Mouse (Mus musculus): Measurements from ENCODE around the gene Auh. TPM values are rescaled to one million over a fixed set of nuclear protein-coding genes. Genes with fewer than 3 reads are reported as not detected.

Auh gene
- total and polyA plus RNA-seq, 3 experiments = 14.7 to 19.5 TPM; not detected in 1

DNA sequence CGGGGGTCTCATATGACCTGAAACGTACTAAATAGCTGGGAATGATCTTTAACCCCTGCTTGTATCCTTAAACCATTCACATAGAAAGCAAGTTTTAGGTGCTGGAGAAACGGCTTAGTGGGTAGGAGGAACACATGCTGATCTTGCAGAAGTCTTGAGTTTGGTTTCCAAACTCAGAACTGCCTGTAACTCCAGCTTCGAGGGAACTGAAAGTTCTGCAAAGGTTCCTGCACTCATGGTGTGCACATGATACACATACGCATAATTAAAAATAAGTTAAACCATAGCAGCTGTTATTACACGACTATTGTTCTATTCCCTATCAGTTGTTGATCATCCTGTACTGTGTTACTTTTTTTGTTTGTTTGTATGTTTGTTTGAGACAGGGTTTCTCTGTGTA is 32.9 kb upstream of the Auh start:
- TF ChIP-seq ZNF384 (IDR thresholded peaks at IDR 0.05; ENCODE audit: low read depth, low read length) = no peak
- no peak for TF ChIP-seq JUND (IDR thresholded peaks at IDR 0.05; ENCODE audit: low read depth, low read length)
- TF ChIP-seq MAX (IDR thresholded peaks at IDR 0.05; ENCODE audit: low read length) = no peak
- TF ChIP-seq MAFK (IDR thresholded peaks at IDR 0.05; ENCODE audit: borderline replicate concordance, low read depth, low read length) = no peak
- TF ChIP-seq MXI1 (IDR thresholded peaks at IDR 0.05; ENCODE audit: low read depth, low read length) = no peak
- no peak for TF ChIP-seq CTCF (IDR thresholded peaks at IDR 0.05 in 2 of 3, conservative IDR thresholded peaks at IDR 0.05 in 1 of 3; ENCODE audit: control insufficient read depth in 1 of 3, insufficient read depth in 1 of 3, low read depth in 2 of 3, low read length in 3 of 3, poor library complexity in 1 of 3, severe bottlenecking in 1 of 3)
- TF ChIP-seq ZC3H11A (IDR thresholded peaks at IDR 0.05; ENCODE audit: low read depth, low read length) = no peak
- no peak for TF ChIP-seq TBP (IDR thresholded peaks at IDR 0.05; ENCODE audit: low read depth, low read length)
- no peak for TF ChIP-seq MYB (IDR thresholded peaks at IDR 0.05; ENCODE audit: low read depth, low read length)
- no peak for TF ChIP-seq RCOR1 (IDR thresholded peaks at IDR 0.05; ENCODE audit: low read depth, low read length)
- TF ChIP-seq ZMIZ1 (IDR thresholded peaks at IDR 0.05; ENCODE audit: low read depth, low read length) = no peak
- no peak for TF ChIP-seq GABPA (IDR thresholded peaks at IDR 0.05; ENCODE audit: low read depth, low read length)
- no peak overlapping the region for H3K27ac ChIP-seq (ENCODE audit: control insufficient read depth, low read depth, low read length)
- no peaks in the 10 kb centered on the region for H3K36me3 ChIP-seq (ENCODE audit: control insufficient read depth in 1 of 2, insufficient read depth in 2 of 2, low read length in 2 of 2)
- H3K79me2 ChIP-seq (ENCODE audit: control insufficient read depth, insufficient read depth, low read length, poor library complexity) = no peaks in the 10 kb centered on the region
- no peaks in the 10 kb centered on the region for H3K27me3 ChIP-seq (ENCODE audit: control insufficient read depth in 1 of 2, insufficient read depth in 2 of 2, low read length in 2 of 2)
- no peak overlapping the region for H3K9ac ChIP-seq (ENCODE audit: control insufficient read depth, low read depth, low read length, poor library complexity, severe bottlenecking)
- H3K4me1 ChIP-seq (ENCODE audit: control insufficient read depth in 1 of 2, insufficient read depth in 2 of 2, low read length in 2 of 2) = no peaks in the 10 kb centered on the region
- no peaks in the 10 kb centered on the region for H3K9me3 ChIP-seq (replicated peaks; ENCODE audit: insufficient read depth, low read length)
- DNase-seq (ENCODE audit: low read depth, low spot score) = no peak
- no peak overlapping the region for H3K4me3 ChIP-seq (ENCODE audit: control insufficient read depth in 1 of 2, insufficient read depth in 1 of 2, low read depth in 2 of 2, low read length in 2 of 2)

DNA sequence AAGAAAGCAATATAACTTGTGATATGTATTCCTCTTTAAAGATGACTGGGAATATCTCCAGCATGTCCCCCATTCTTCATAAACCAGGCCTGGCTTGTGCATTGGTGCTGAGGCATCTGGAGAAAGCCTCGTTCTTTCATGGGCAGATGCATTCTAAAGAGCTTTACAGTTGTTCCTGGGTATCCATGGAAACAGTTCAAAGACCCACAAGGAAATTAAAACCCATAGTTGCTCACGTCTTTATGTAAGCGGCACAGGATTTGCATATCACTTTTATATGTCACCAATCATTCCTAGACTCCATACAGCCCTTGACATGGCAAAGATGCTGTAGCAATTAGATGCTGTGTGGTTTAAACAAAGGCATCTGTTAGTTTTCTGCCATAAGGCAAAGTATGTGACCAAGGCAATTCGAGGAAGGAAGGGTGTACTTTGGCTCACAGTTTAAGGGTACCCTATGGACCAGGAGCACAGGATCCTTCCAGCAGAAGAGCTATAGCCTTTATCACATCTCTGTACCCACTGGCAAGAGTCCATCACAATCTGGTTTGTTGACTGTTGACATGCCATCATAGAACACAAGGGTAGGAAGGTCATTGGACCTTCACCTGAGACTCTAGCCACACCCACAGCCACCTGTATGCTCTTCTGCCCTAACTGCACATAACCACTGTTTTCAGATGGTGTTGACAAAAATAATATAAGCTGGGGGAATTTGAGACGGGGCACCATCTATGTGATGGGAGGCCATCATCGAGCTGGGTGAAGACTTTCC is 24.5 kb upstream of the Auh start:
- TF ChIP-seq RCOR1 (IDR thresholded peaks at IDR 0.05; ENCODE audit: low read depth, low read length) (no peak), MAX (IDR thresholded peaks at IDR 0.05; ENCODE audit: low read length) (no peak), MYC (IDR thresholded peaks at IDR 0.05; ENCODE audit: low read depth, low read length) (no peak), JUND (IDR thresholded peaks at IDR 0.05; ENCODE audit: low read depth, low read length) (no peak), ETS1 (IDR thresholded peaks at IDR 0.05; ENCODE audit: low read depth, low read length) (no peak), MAFK (IDR thresholded peaks at IDR 0.05; ENCODE audit: borderline replicate concordance, low read depth, low read length) (no peak), MYB (IDR thresholded peaks at IDR 0.05; ENCODE audit: low read depth, low read length) (no peak), POLR2A (IDR thresholded peaks at IDR 0.05; ENCODE audit: control insufficient read depth in 1 of 2, insufficient read depth in 1 of 2, low read depth in 1 of 2, low read length in 2 of 2, poor library complexity in 1 of 2) (no peak), E2F4 (IDR thresholded peaks at IDR 0.05; ENCODE audit: borderline replicate concordance, low read depth, low read length) (no peak)
- Histone ChIP-seq H3K27ac (ENCODE audit: control insufficient read depth, low read depth, low read length) (no peak overlapping the region), H3K36me3 (ENCODE audit: control insufficient read depth in 1 of 2, insufficient read depth in 2 of 2, low read length in 2 of 2) (no peaks in the 10 kb centered on the region)

More for the DNA sequence above, 24.5 kb upstream of the Auh start:
- Histone ChIP-seq H3K9me3 (replicated peaks; ENCODE audit: insufficient read depth, low read length) (no peaks in the 10 kb centered on the region), H3K27me3 (ENCODE audit: control insufficient read depth in 1 of 2, insufficient read depth in 2 of 2, low read length in 2 of 2) (no peaks in the 10 kb centered on the region), H3K79me2 (ENCODE audit: control insufficient read depth, insufficient read depth, low read length, poor library complexity) (no peaks in the 10 kb centered on the region), H3K4me1 (ENCODE audit: control insufficient read depth in 1 of 2, insufficient read depth in 2 of 2, low read length in 2 of 2) (no peaks in the 10 kb centered on the region), H3K9ac (ENCODE audit: control insufficient read depth, low read depth, low read length, poor library complexity, severe bottlenecking) (no peak overlapping the region), H3K4me3 (ENCODE audit: control insufficient read depth in 1 of 2, insufficient read depth in 1 of 2, low read depth in 2 of 2, low read length in 2 of 2) (no peak overlapping the region)
- no peak for DNase-seq (ENCODE audit: low read depth, low spot score)
